Mouse (Mus musculus): ENCODE data around the gene Dbndd2. TPM values are rescaled to one million over a fixed set of nuclear protein-coding genes. Genes with fewer than 3 reads are reported as not detected.

Gene Dbndd2
- total RNA-seq, 2 experiments from 2014 or later, result 13.5 to 15.7 TPM

- DNase-seq (ENCODE audit: low spot score in 2 of 2), result no peak
These were observed 11.9 kb downstream of the Dbndd2 start for GRCm38 (mm10) chr2:164497691-164498268.

GRCm38 (mm10) chr2:164499317-164499716 is 13.4 kb downstream of the Dbndd2 start:
- DNase-seq (ENCODE audit: low spot score in 2 of 2), result no peak

DNA sequence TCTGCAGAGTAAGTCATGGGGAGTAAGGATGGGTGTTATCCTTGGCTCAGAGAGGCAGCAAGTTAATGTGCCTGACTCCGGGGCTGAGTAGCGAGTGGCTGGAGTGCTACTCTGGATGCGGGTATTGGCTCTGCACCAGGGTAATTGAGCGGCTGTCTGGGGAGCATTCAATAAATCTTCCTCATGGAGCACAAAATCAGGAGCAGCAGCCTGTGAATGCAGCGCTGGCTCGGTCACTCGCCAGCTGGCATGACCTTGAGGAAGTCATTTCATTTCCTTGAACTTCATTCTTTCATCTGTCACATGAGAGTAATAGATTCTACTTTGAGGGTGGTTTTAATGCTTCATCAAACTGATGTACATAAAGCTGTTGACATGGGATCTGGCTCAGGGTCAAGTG is 14.6 kb downstream of the Dbndd2 start:
- no peak for DNase-seq (ENCODE audit: low spot score in 2 of 2)

DNA sequence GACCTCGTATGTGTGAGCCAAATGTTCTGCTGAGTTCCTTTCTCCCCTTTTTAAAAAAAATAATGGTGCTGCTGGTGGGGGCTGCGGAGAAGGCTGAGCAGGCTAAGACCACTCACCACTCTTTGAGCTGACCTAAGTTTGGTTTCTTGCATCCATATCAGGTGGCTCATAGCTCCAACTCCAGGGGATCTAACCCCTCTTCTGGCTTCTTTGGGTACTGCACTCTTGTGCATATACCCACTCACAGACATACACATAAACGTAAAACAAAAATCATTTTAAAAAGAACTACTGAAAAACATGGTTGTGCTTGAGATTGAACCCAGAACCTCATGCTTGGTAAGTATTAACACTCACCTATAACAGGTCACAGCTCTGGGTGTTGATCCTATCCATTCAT is 19.0 kb downstream of the Dbndd2 start:
- DNase-seq (ENCODE audit: low spot score in 2 of 2), result no peak

DNA sequence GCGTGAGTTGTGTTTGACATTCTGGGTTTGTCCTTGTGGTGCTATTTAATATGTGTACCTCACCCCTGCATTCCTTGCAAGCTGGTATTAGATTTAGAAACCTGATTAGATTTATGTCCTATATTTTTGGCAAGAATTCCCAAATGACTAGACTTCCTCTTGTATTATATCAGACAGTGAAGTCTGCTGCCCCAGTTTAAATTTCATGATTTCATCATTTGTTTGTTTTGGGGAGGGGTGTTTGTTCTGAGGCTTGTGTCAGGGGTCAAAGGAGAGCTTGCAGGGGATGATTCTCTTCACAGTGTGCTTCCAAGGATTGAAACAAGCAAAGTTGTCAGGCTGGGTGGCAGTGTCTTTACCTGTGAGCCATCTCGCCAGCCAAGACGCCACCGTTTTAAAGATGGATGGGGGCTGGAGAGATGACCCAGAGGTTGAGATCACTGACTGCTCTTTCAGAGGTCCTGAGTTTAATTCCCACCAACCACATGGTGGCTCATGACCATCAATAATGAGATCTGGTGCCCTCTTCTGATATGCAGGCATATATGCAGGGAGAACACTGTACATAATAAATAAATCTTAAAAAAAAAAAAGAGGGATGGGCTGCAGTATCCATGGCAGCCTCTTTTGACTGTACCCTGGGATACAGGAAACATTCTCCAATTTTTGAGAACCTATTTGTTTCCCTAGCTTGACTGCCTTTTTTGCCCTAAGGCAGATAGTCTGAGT is 19.9 kb downstream of the Dbndd2 start:
- DNase-seq (ENCODE audit: low spot score in 2 of 2), result no peak

DNA sequence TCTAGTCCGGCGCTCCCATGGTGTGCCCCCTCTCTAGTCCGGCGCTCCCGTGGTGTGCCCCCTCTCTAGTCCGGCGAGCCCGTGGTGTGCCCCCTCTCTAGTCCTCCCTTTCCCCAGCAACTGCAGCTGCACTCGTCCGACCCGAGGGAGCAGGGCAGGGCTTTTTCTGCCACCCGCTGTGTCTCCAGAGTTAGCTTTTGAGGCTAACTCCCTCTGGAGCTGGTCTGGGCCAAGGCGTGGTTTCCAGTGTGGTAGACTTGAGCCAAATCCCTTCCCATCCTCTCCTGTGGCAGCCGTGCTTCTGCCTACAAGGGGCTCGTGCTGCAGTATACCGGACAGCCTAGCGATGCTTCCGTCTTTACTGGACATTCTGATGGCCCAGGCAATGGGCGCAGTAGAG is 21.9 kb downstream of the Dbndd2 start:
- DNase-seq (ENCODE audit: low spot score in 2 of 2), result no peak

DNA sequence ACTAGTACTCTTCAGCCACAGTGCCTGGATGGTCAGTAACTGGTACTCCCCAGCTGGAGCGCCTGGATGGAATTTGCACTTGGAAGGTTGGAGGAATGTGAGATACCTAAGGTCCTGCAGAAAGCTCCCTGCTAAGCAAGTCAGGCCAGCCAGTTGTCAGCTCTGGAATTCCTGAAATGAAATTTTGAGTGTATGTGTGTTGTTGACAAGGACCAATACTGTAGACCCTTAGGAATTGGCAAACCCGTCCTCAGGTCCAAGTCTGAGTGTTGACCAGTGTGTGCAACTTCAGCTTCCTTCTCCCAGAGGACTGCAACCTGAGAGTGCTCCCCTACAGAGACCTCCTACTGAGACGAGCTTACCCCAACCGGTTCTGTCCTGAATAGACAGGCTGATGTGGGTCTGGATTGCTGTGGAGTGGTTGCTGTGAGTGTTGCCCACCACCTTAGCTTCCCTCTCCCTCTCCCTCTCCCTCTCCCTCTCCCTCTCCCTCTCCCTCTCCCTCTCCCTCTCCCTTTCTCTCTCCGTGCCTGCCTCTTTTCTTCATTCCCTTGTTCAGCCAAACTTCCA is 24.8 kb downstream of the Dbndd2 start:
- DNase-seq (ENCODE audit: low spot score in 2 of 2), result no peak

DNA sequence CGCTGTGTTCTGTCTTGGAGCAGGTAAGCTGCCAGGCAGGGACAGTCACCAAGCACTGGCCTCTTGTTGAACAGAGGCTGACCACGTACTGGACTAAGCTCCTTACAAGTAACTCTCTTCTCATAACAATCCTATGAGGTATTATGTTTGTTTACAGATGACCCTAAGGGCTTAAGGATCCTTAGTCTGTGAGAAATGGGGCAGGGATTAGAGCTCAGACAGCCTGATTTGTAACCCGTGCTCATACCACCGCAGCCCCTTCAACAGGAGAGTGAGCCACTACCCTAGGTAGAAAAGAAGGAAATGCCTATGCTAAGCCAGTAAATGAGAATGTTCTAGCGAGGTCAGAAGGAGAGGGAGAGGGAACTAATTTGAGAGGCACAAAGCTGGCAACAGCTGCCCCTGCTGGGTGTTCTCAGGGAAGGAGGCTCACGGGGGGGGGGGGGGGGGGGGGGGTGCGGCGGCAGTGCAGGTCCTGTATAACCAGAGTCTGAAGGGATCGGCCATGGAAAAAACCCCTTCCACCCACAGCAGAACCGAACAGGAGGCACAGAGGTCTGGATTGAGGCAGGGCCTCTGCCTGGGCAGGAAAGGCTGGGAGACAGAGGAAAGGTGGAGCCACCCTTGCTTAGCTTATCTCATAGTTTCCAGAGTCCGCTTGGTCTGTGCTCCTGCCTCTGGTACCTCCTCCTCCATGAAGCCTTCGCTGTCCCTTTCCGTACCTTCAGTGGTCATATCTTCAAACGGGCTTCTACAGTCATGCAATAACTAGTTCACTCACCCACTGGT is 26.4 kb downstream of the Dbndd2 start:
- DNase-seq (ENCODE audit: low spot score in 2 of 2), result no peak

DNA sequence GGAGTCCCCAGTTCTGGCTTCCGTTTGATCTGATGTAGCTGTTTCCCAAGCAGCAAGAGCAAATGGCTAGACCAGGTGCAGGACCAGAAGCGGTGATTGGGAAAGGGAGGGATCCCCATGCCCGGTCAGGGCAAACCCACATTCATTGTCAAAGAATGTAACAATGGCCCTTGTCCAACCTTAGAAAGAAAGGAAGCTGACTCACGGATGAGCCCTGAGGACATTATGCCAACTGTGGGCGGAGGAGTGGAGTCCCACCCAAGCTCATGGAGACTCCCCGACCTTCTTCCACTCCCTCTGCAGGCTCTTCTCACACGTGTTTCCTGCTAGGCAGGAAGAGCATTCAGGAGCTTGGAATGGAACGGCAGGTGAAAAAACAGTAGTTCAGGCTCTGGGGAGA is 27.5 kb downstream of the Dbndd2 start:
- DNase-seq (ENCODE audit: low spot score in 2 of 2), result no peak

GRCm38 (mm10) chr2:164514916-164515315 is 29.0 kb downstream of the Dbndd2 start:
- no peak for DNase-seq (ENCODE audit: low spot score in 2 of 2)

DNA sequence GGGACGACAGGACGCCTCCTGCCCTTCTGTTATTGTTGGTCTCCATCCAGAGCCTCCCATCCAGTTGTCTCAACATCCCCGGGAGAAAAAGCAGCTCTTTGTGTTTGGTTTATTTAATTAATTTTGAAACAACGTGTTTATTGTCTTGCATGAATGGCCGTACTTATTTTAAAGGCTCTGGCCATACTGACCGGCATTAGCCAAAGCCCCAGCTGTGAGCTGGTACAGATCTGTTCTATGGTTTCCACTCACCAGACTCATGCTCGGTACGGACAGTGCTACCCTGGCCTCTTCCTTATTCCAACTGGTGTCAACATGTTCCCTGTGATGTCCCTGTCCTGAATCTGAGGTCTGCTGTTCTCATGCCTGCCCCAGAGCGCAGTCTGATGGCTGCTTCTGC is 30.0 kb downstream of the Dbndd2 start:
- no peak for DNase-seq (ENCODE audit: low spot score in 2 of 2)

DNA sequence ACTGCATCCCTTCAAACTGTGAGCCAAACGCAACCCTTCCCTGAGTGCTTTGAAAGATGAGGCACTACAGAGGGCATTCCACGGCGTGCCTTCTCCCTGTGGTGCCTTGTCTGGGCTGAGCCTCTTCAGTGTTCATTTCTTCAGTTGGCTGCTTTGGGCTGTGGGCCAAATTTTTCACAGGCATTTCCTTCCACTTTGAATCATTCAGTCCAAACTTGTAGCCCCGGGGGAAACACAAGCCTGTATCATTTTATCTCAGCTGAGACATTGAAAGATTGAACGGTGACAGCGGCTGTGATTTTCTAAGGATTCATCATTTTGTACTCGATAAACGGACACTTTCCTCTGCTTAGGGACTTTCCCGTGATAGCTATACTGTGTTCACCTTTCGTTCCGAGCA is 30.7 kb downstream of the Dbndd2 start:
- no peak for DNase-seq (ENCODE audit: low spot score in 2 of 2)

GRCm38 (mm10) chr2:164517485-164518221 is 31.7 kb downstream of the Dbndd2 start:
- DNase-seq (ENCODE audit: low spot score in 2 of 2), result peak; percentile 33 to 45

GRCm38 (mm10) chr2:164518266-164519170 is 32.6 kb downstream of the Dbndd2 start:
- no peak for DNase-seq (ENCODE audit: low spot score in 2 of 2)

GRCm38 (mm10) chr2:164519171-164519526 is 33.2 kb downstream of the Dbndd2 start:
- DNase-seq (ENCODE audit: low spot score in 2 of 2), result no peak

GRCm38 (mm10) chr2:164520782-164521181 is 34.9 kb downstream of the Dbndd2 start:
- no peak for DNase-seq (ENCODE audit: low spot score in 2 of 2)

DNA sequence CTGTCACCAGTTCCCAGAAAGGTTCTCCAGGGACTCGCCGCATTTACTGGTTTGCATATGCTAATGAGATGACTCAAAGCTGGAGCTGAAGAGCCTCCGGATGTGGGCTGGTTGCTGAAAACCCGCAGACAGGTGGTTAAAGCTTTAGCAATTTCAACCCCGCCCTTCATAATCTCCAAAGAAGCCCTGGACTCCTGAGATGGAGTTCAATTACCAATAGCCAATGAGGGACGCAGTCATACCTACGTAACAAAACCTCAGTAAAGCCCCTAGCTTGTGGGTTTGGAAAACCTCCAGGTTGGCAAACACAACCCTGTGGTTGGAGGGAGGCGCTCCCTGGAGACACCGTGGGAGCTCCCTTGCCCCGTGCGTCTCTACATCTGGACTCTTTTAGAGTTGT is 35.9 kb downstream of the Dbndd2 start:
- no peak for DNase-seq (ENCODE audit: low spot score in 2 of 2)

DNA sequence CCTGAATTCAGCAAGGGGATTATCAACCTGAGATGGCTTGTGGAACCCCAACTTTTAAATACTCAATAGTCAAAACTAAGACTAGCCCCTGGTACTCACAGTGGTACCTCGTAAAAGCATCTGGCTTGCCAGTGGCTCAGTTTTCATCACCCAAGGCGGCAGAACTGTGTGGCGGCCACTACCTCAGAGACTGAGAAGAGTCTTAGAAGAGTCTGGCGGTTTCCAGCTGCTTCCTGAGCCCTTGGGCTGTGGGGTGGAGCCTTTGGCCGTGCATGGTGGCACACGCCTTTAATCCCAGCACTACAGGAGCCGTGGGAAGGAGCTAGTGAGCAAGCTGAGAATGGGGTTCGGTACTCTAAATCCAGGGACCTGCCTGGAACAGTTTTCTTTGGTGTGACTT is 36.4 kb downstream of the Dbndd2 start:
- no peak for DNase-seq (ENCODE audit: low spot score in 2 of 2)

DNA sequence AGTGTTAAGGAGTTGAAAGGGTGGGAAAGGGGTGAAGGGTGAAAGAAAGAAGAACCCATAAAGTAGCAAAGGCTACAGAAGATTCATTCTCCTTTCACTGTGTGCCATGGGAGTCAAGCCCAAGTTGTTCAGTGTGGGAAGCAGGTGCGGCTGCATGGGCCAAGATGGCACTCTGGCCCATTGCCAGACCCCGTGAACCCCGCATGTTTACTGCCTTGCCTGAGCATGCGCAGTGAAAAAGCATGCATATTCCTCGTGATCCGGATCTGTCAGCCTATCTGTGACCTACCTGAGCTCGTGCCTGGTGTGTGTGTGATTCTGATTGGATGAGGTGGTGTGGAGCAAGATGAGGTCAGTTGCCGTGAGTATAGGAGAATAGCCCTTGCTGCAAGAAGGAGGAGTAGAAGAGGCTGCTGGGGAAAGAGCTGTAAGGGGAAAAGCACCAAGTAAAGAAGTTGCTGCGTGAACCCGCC is 37.4 kb downstream of the Dbndd2 start:
- no peak for DNase-seq (ENCODE audit: low spot score in 2 of 2)

- DNase-seq (ENCODE audit: low spot score in 2 of 2), result no peak
These were observed 42.7 kb downstream of the Dbndd2 start for GRCm38 (mm10) chr2:164528557-164528956.
